Mouse (Mus musculus) adrenal gland (tissue): ENCODE data around the gene Lgals4.
"Not testable (repeated sequence)": the region's sequence is repeated elsewhere in the genome, so short reads cannot be mapped to it uniquely, and the experiment has no call there.

Experiments used
- intact Hi-C: fragments of 180-260 bp; cut with DNase I; formaldehyde crosslinking; loops from one replicate; pipeline ENCODE4 v1.15.1; 2025

The Lgals4 gene

GRCm38 (mm10) chr7:28863540-28863939 lies 29.9 kb downstream of the Lgals4 start, which contains the start of gene Lgals7:
Gene Lgals7, plus strand, starts transcription at chr7:28863853.
- intact Hi-C loops: no loop called here

GRCm38 (mm10) chr7:28864288-28864750 lies 30.7 kb downstream of the Lgals4 start:
- intact Hi-C loops: no loop called here

GRCm38 (mm10) chr7:28865481-28866300 lies 32.0 kb downstream of the Lgals4 start:
- intact Hi-C loops: loop anchor here (2.0 to 5.0 kb wide), 2 partner anchors 67 to 83 kb away; no protein-coding TSS in a partner anchor

GRCm38 (mm10) chr7:28866769-28867507 lies 33.3 kb downstream of the Lgals4 start:
- intact Hi-C loops: loop anchor here (2.0 to 5.0 kb wide), 2 partner anchors 68 to 85 kb away; no protein-coding TSS in a partner anchor

- intact Hi-C loops: loop anchor here (2.0 to 5.0 kb wide), 2 partner anchors 69 to 85 kb away; no protein-coding TSS in a partner anchor
These were observed 34.1 kb downstream of the Lgals4 start for GRCm38 (mm10) chr7:28867508-28868340.

GRCm38 (mm10) chr7:28870901-28871664 lies 37.4 kb downstream of the Lgals4 start:
- intact Hi-C loops: loop anchor here (5.0 kb wide), 1 partner anchor 39 kb away; the partner anchor contains the start of gene Lgals4

- intact Hi-C loops: loop anchor here (5.0 kb wide), 1 partner anchor 42 kb away; the partner anchor contains the start of gene Lgals4
These were observed 40.9 kb downstream of the Lgals4 start for GRCm38 (mm10) chr7:28874565-28874964.

- intact Hi-C loops: no loop called here
These were observed 42.4 kb downstream of the Lgals4 start for GRCm38 (mm10) chr7:28876099-28876498.

GRCm38 (mm10) chr7:28877155-28877554 lies 43.5 kb downstream of the Lgals4 start:
- intact Hi-C loops: no loop called here

GRCm38 (mm10) chr7:28877856-28878255 lies 44.2 kb downstream of the Lgals4 start:
- intact Hi-C loops: no loop called here

GRCm38 (mm10) chr7:28879606-28880005 lies 46.0 kb downstream of the Lgals4 start:
- intact Hi-C loops: no loop called here

GRCm38 (mm10) chr7:28880554-28880953 lies 46.9 kb downstream of the Lgals4 start:
- intact Hi-C loops: no loop called here

- intact Hi-C loops: no loop called here
These were observed 47.5 kb downstream of the Lgals4 start, which contains the start of gene Capn12 for GRCm38 (mm10) chr7:28881199-28881598. Gene Capn12, plus strand, starts transcription at chr7:28881422.

GRCm38 (mm10) chr7:28883039-28883438 lies 49.4 kb downstream of the Lgals4 start:
- intact Hi-C loops: no loop called here

- intact Hi-C loops: not testable (repeated sequence)
These were observed 50.0 kb downstream of the Lgals4 start for GRCm38 (mm10) chr7:28883704-28884103.

GRCm38 (mm10) chr7:28886486-28886885 lies 52.8 kb downstream of the Lgals4 start:
- intact Hi-C loops: no loop called here

- intact Hi-C loops: no loop called here
These were observed 55.1 kb downstream of the Lgals4 start for GRCm38 (mm10) chr7:28888701-28889161.
